Mouse (Mus musculus) kidney, postnatal 10 days (tissue): ENCODE data around the gene Gm9945.
A peak's percentile ranks its signal among the peaks of the same experiment; 100 is the strongest.

Experiments
- DNase-seq: peaks from one replicate; pipeline ENCODE4 v3.0.0; 2021; ENCODE audit warnings: mixed read lengths

Gene Gm9945

GRCm38 (mm10) chr11:53523545-53524405 lies 43.8 kb downstream of the Gm9945 start:
- DNase-seq: no peak

GRCm38 (mm10) chr11:53524905-53525304 lies 44.9 kb downstream of the Gm9945 start:
- peak; percentile 39 for DNase-seq

- peak; percentile 46 for DNase-seq
These were observed 45.5 kb downstream of the Gm9945 start for GRCm38 (mm10) chr11:53525461-53525860.

- no peak for DNase-seq
These were observed 48.7 kb downstream of the Gm9945 start for GRCm38 (mm10) chr11:53528397-53529252.

GRCm38 (mm10) chr11:53529253-53529557 lies 49.2 kb downstream of the Gm9945 start:
- DNase-seq: peak; percentile 69

- no peak for DNase-seq
These were observed 50.0 kb downstream of the Gm9945 start for GRCm38 (mm10) chr11:53530001-53530400.
